Mouse (Mus musculus) thymus, adult 2 months (tissue): Measurements from ENCODE around the gene Rpgrip1. TPM values are rescaled to one million over a fixed set of nuclear protein-coding genes. Genes with fewer than 3 reads are reported as not detected.

Experiments used
- DNase-seq: peaks from one replicate; pipeline ENCODE4 v3.0.0; 2021
- H3K27ac ChIP-seq: fragments of 200-500 bp; 2 replicates; pipeline ENCODE4 v1.5.1; 2012; ENCODE audit warnings: low read length, control low read depth; ENCODE audit not compliant: control insufficient read depth, insufficient read depth
- H3K27me3 ChIP-seq: fragments of 200-500 bp; 2 replicates; pipeline ENCODE4 v1.6.1; 2012; ENCODE audit warnings: mild to moderate bottlenecking, low read length, moderate library complexity, mixed read lengths; ENCODE audit not compliant: control insufficient read depth, insufficient read depth
- H3K36me3 ChIP-seq: fragments of 200-500 bp; 2 replicates; pipeline ENCODE4 v1.6.1; 2012; ENCODE audit warnings: mild to moderate bottlenecking, low read length, moderate library complexity; ENCODE audit not compliant: control insufficient read depth, insufficient read depth
- H3K4me1 ChIP-seq: fragments of 200-500 bp; replicated peaks from 2 replicates; pipeline ENCODE4 v1.6.1; 2012; ENCODE audit warnings: low read length; ENCODE audit not compliant: control insufficient read depth, insufficient read depth
- H3K4me3 ChIP-seq: fragments of 200-500 bp; 2 replicates; pipeline ENCODE4 v1.5.1; 2012; ENCODE audit warnings: mild to moderate bottlenecking, low read length, control low read depth, moderate library complexity; ENCODE audit not compliant: control insufficient read depth, insufficient read depth
- CTCF ChIP-seq: fragments of 200-500 bp; IDR thresholded peaks from 2 replicates; pipeline ENCODE4 v1.5.1; 2012; ENCODE audit warnings: mild to moderate bottlenecking, control low read depth, low read length, moderate library complexity, borderline replicate concordance; ENCODE audit not compliant: control insufficient read depth, poor library complexity, insufficient read depth; ENCODE audit errors: extremely low read depth
- POLR2A ChIP-seq: fragments of 200-500 bp; IDR thresholded peaks from 2 replicates; pipeline ENCODE4 v1.6.1; 2012; ENCODE audit warnings: mild to moderate bottlenecking, low read length, control low read depth, moderate library complexity; ENCODE audit not compliant: control insufficient read depth, poor library complexity, insufficient read depth; ENCODE audit errors: extremely low read depth
- WGBS: fragments of 180-500 bp; shearing (Covaris S2); methylation state at CpG from one replicate; pipeline ENCODE4 v1.1.7; 2018; 5-methylcytosine and 5-hydroxymethylcytosine counted together
- polyA plus RNA-seq: library from polyadenylated mRNA; depleted of rRNA; stranded (reverse); fragments of >200 nt; gene quantifications from 2 replicates; pipeline ENCODE4 v1.2.3, GENCODE M21; 2012

Gene Rpgrip1
- polyA plus RNA-seq, 1 experiment, result 3.9 TPM

GRCm38 (mm10) chr14:52099563-52099962 is 10.9 kb upstream of the Rpgrip1 start:
- peaks cover 9% of the 10 kb centered on the region; the same call in 1 of the 2 replicates for H3K4me1 ChIP-seq
- H3K4me3 ChIP-seq, result no peak overlapping the region
- DNase-seq, result no peak
- no peak overlapping the region for H3K27ac ChIP-seq
- H3K27me3 ChIP-seq, result no peaks in the 10 kb centered on the region
- TF ChIP-seq CTCF (no peak), POLR2A (no peak)
- WGBS, result 76% methylated on average over 2 of the region's 2 CpGs
- H3K36me3 ChIP-seq, result peaks cover 24% of the 10 kb centered on the region

- Histone ChIP-seq H3K4me1 (peaks cover 9% of the 10 kb centered on the region; the same call in 1 of the 2 replicates), H3K27ac (no peak overlapping the region), H3K4me3 (no peak overlapping the region), H3K27me3 (no peaks in the 10 kb centered on the region), H3K36me3 (peaks cover 20% of the 10 kb centered on the region)
- TF ChIP-seq CTCF, result no peak
- TF ChIP-seq POLR2A, result no peak
- 40% methylated on average over 5 of the region's 5 CpGs for WGBS
- DNase-seq, result no peak
Measured at GRCm38 (mm10) chr14:52100170-52100960, 10.1 kb upstream of the Rpgrip1 start.

DNA sequence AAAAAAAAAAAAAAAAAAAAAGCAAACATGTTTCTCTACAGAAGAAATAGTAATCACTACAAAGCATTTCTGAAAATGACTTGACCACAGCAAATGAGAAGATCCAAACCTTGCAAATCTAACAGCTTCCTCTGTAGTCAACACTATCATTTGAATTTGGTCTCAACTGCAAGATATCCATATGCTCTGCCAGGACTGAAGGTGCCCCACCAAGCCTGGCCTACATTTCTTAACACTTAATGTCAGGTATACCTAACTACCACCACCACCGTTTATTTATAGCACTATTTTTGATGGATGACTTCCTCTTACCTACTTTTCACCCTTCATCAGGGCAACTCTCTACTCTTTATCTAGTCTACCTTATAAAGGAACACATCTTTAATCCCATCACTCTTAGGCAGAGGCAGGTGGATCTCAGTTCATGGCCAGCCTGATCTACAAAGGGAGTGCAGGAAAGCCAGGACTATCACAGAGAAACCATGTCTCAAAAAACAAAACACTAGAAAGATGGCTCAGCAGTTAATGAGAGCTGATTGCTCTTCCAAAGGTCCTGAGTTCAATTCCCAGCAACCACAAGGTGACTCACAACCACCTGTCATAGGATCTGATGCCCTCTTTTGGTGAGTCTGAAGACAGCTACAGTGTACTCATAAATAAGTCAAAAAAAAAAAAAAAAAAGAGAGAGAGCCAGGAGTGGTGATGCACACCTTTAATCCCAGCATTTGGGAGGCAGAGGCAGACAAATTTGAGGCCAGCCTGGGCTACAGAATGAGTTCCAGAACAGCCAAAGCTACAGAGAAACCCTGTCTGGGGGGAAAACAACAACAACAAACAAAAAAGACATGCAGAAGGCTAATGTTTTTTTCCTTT is 9.0 kb upstream of the Rpgrip1 start:
- Histone ChIP-seq H3K4me3 (no peak overlapping the region), H3K4me1 (peaks cover 11% of the 10 kb centered on the region), H3K36me3 (peaks cover 8% of the 10 kb centered on the region), H3K27ac (no peak overlapping the region), H3K27me3 (no peaks in the 10 kb centered on the region)
- DNase-seq, result no peak
- TF ChIP-seq CTCF (no peak), POLR2A (no peak)
- WGBS, result 7% methylated on average over 1 of the region's 1 CpGs

- Histone ChIP-seq H3K4me1 (peaks cover 17% of the 10 kb centered on the region), H3K27ac (peak overlapping the region; percentile 87), H3K4me3 (peak overlapping the region; percentile 95), H3K27me3 (no peaks in the 10 kb centered on the region), H3K36me3 (no peaks in the 10 kb centered on the region; the same call in 1 of the 2 replicates)
- no peak for TF ChIP-seq CTCF
- TF ChIP-seq POLR2A, result no peak
- WGBS, result under 1% methylated on average over 30 of the region's 30 CpGs
- no peak for DNase-seq
Measured at GRCm38 (mm10) chr14:52103474-52103855, 7.0 kb upstream of the Rpgrip1 start.

- 0 out of 2 replicates have a peak, but pooled peaks have one; percentile 24 for TF ChIP-seq CTCF
- TF ChIP-seq POLR2A, result peak; percentile 97
- Histone ChIP-seq H3K27me3 (no peaks in the 10 kb centered on the region), H3K36me3 (no peaks in the 10 kb centered on the region; the same call in 1 of the 2 replicates), H3K4me3 (peak within 1 kb of the TSS; percentile 95), H3K27ac (peak within 1 kb of the TSS; percentile 94), H3K4me1 (peaks cover 17% of the 10 kb centered on the region)
- under 1% methylated on average over 50 of the region's 50 CpGs for WGBS
- DNase-seq, result peak; percentile 100
Measured at GRCm38 (mm10) chr14:52103856-52104676, 6.4 kb upstream of the Rpgrip1 start, which contains the start of gene Hnrnpc. Gene Hnrnpc (minus strand): TSS chr14:52104028.

DNA sequence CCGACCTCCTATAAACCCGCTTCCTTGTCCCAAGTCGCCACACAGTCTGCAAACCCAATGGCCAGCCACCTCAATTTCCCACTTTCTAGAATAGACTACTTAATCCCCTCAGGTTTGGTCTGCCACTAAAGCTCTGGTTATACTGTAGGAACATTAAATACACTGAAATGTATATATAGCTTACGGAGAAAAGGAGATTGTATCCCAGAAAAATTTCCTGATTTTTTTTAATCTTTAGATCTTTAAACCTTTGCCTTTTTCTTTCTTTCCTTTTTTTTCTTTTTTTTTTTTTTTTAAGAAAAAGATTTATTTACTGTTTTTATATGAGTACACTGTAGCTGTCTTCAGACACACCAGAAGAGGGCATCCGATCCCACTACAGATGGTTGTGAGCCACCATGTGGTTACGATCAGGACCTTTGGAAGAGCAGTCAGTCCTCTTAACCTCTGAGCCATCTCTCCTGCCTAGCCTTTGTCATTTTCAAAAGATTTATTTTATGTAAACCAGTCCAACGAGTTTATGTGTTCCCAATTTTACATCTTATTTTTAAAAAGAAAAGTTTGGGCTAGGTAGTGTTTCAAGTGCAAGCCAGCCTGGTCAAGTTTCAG is 5.7 kb upstream of the Rpgrip1 start:
- peak overlapping the region; percentile 94 for H3K27ac ChIP-seq
- DNase-seq, result no peak
- TF ChIP-seq POLR2A, result no peak
- H3K36me3 ChIP-seq, result no peaks in the 10 kb centered on the region; the same call in 1 of the 2 replicates
- 46% methylated on average over 7 of the region's 7 CpGs for WGBS
- peak overlapping the region; percentile 21; the same call in 1 of the 2 replicates for H3K4me3 ChIP-seq
- peaks cover 17% of the 10 kb centered on the region for H3K4me1 ChIP-seq
- no peaks in the 10 kb centered on the region for H3K27me3 ChIP-seq
